Mouse (Mus musculus): ENCODE measurements at regions not wholly inside any gene's neighbourhood (a gene's known extent, or its start where the extent isn't known, plus 50 kb on each side); places are given as distances from the start of the nearest gene placed in this dataset.
A peak's percentile ranks its signal among the peaks of the same experiment; 100 is the strongest.

- no peak for TF ChIP-seq TAL1 (IDR thresholded peaks at IDR 0.05; ENCODE audit: low read length)
- TF ChIP-seq GATA1 (IDR thresholded peaks at IDR 0.05; ENCODE audit: low read length) = no peak
- H3K36me3 ChIP-seq (ENCODE audit: control insufficient read depth) = no peaks in the 10 kb centered on the region
Observed at GRCm38 (mm10) chr17:4903129-4903528, 91.0 kb upstream of the Arid1b start.

GRCm38 (mm10) chr17:4906504-4906903 lies 87.6 kb upstream of the Arid1b start:
- TF ChIP-seq GATA1 (IDR thresholded peaks at IDR 0.05; ENCODE audit: low read length) (no peak), TAL1 (IDR thresholded peaks at IDR 0.05; ENCODE audit: low read length) (no peak)
- Histone ChIP-seq H3K9me3 (ENCODE audit: control insufficient read depth, low read length) (no peaks in the 10 kb centered on the region), H3K36me3 (ENCODE audit: control insufficient read depth) (no peaks in the 10 kb centered on the region), H3K4me3 (replicated peaks) (no peak overlapping the region), H3K27me3 (ENCODE audit: control insufficient read depth) (peaks cover 22% of the 10 kb centered on the region), H3K4me1 (ENCODE audit: control insufficient read depth) (peaks cover 11% of the 10 kb centered on the region)

More at GRCm38 (mm10) chr17:4903129-4903528, 91.0 kb upstream of the Arid1b start:
- Histone ChIP-seq H3K4me1 (ENCODE audit: control insufficient read depth) (peaks cover 5% of the 10 kb centered on the region), H3K9me3 (ENCODE audit: control insufficient read depth, low read length) (no peaks in the 10 kb centered on the region), H3K27me3 (ENCODE audit: control insufficient read depth) (peaks cover under 1% of the 10 kb centered on the region; the same call in 1 of the 2 replicates), H3K4me3 (replicated peaks) (no peak overlapping the region)

- H3K36me3 ChIP-seq (ENCODE audit: control insufficient read depth) = no peaks in the 10 kb centered on the region
Observed at GRCm38 (mm10) chr17:4907181-4907752, 86.9 kb upstream of the Arid1b start.

GRCm38 (mm10) chr17:4907841-4908571 lies 86.1 kb upstream of the Arid1b start:
- no peaks in the 10 kb centered on the region for H3K9me3 ChIP-seq (ENCODE audit: control insufficient read depth, low read length)
- TF ChIP-seq TAL1 (IDR thresholded peaks at IDR 0.05; ENCODE audit: low read length) = no peak
- no peak for TF ChIP-seq GATA1 (IDR thresholded peaks at IDR 0.05; ENCODE audit: low read length)

More at GRCm38 (mm10) chr17:4907181-4907752, 86.9 kb upstream of the Arid1b start:
- no peaks in the 10 kb centered on the region for H3K9me3 ChIP-seq (ENCODE audit: control insufficient read depth, low read length)
- H3K27me3 ChIP-seq (ENCODE audit: control insufficient read depth) = peaks cover 22% of the 10 kb centered on the region
- TF ChIP-seq GATA1 (IDR thresholded peaks at IDR 0.05; ENCODE audit: low read length) = no peak
- no peak for TF ChIP-seq TAL1 (IDR thresholded peaks at IDR 0.05; ENCODE audit: low read length)
- peaks cover 11% of the 10 kb centered on the region for H3K4me1 ChIP-seq (ENCODE audit: control insufficient read depth)
- H3K4me3 ChIP-seq (replicated peaks) = peak overlapping the region; percentile 45

GRCm38 (mm10) chr17:4908572-4908965 lies 85.6 kb upstream of the Arid1b start:
- Histone ChIP-seq H3K4me1 (ENCODE audit: control insufficient read depth) (peaks cover 11% of the 10 kb centered on the region), H3K9me3 (ENCODE audit: control insufficient read depth, low read length) (no peaks in the 10 kb centered on the region), H3K4me3 (replicated peaks) (peak overlapping the region; percentile 71), H3K36me3 (ENCODE audit: control insufficient read depth) (no peaks in the 10 kb centered on the region), H3K27me3 (ENCODE audit: control insufficient read depth) (peaks cover 22% of the 10 kb centered on the region)
- TF ChIP-seq TAL1 (IDR thresholded peaks at IDR 0.05; ENCODE audit: low read length) (no peak), GATA1 (IDR thresholded peaks at IDR 0.05; ENCODE audit: low read length) (no peak)

More at GRCm38 (mm10) chr17:4907841-4908571, 86.1 kb upstream of the Arid1b start:
- Histone ChIP-seq H3K27me3 (ENCODE audit: control insufficient read depth) (peaks cover 22% of the 10 kb centered on the region), H3K4me3 (replicated peaks) (peak overlapping the region; percentile 71), H3K36me3 (ENCODE audit: control insufficient read depth) (no peaks in the 10 kb centered on the region), H3K4me1 (ENCODE audit: control insufficient read depth) (peaks cover 11% of the 10 kb centered on the region)

GRCm38 (mm10) chr17:4910182-4910581 lies 84.0 kb upstream of the Arid1b start:
- no peaks in the 10 kb centered on the region for H3K9me3 ChIP-seq (ENCODE audit: control insufficient read depth, low read length)
- peaks cover 11% of the 10 kb centered on the region for H3K4me1 ChIP-seq (ENCODE audit: control insufficient read depth)
- no peak for TF ChIP-seq GATA1 (IDR thresholded peaks at IDR 0.05; ENCODE audit: low read length)
- no peak for TF ChIP-seq TAL1 (IDR thresholded peaks at IDR 0.05; ENCODE audit: low read length)
- no peaks in the 10 kb centered on the region for H3K36me3 ChIP-seq (ENCODE audit: control insufficient read depth)
- peaks cover 22% of the 10 kb centered on the region for H3K27me3 ChIP-seq (ENCODE audit: control insufficient read depth)
- H3K4me3 ChIP-seq (replicated peaks) = no peak overlapping the region

GRCm38 (mm10) chr17:4913001-4913400 lies 81.1 kb upstream of the Arid1b start:
- Histone ChIP-seq H3K36me3 (ENCODE audit: control insufficient read depth) (no peaks in the 10 kb centered on the region), H3K27me3 (ENCODE audit: control insufficient read depth) (peaks cover 22% of the 10 kb centered on the region), H3K4me1 (ENCODE audit: control insufficient read depth) (peaks cover 7% of the 10 kb centered on the region), H3K4me3 (replicated peaks) (no peak overlapping the region), H3K9me3 (ENCODE audit: control insufficient read depth, low read length) (no peaks in the 10 kb centered on the region)
- no peak for TF ChIP-seq TAL1 (IDR thresholded peaks at IDR 0.05; ENCODE audit: low read length)
- TF ChIP-seq GATA1 (IDR thresholded peaks at IDR 0.05; ENCODE audit: low read length) = no peak

- Histone ChIP-seq H3K27me3 (ENCODE audit: control insufficient read depth) (no peaks in the 10 kb centered on the region; the same call in 1 of the 2 replicates), H3K4me3 (replicated peaks) (no peak overlapping the region), H3K9me3 (ENCODE audit: control insufficient read depth, low read length) (no peaks in the 10 kb centered on the region), H3K36me3 (ENCODE audit: control insufficient read depth) (no peaks in the 10 kb centered on the region), H3K4me1 (ENCODE audit: control insufficient read depth) (no peaks in the 10 kb centered on the region)
- TF ChIP-seq TAL1 (IDR thresholded peaks at IDR 0.05; ENCODE audit: low read length) (no peak), GATA1 (IDR thresholded peaks at IDR 0.05; ENCODE audit: low read length) (no peak)
Observed at GRCm38 (mm10) chr17:4919866-4920495, 74.2 kb upstream of the Arid1b start.

- no peaks in the 10 kb centered on the region for H3K9me3 ChIP-seq (ENCODE audit: control insufficient read depth, low read length)
- no peak overlapping the region for H3K4me3 ChIP-seq (replicated peaks)
- TF ChIP-seq GATA1 (IDR thresholded peaks at IDR 0.05; ENCODE audit: low read length) = no peak
- TF ChIP-seq TAL1 (IDR thresholded peaks at IDR 0.05; ENCODE audit: low read length) = no peak
- H3K4me1 ChIP-seq (ENCODE audit: control insufficient read depth) = no peaks in the 10 kb centered on the region
- no peaks in the 10 kb centered on the region for H3K36me3 ChIP-seq (ENCODE audit: control insufficient read depth)
- no peaks in the 10 kb centered on the region; the same call in 1 of the 2 replicates for H3K27me3 ChIP-seq (ENCODE audit: control insufficient read depth)
Observed at GRCm38 (mm10) chr17:4921121-4921520, 73.0 kb upstream of the Arid1b start.
